8 mouse cellular contexts compared by ENCODE assay signal in the genomic region with DNA sequence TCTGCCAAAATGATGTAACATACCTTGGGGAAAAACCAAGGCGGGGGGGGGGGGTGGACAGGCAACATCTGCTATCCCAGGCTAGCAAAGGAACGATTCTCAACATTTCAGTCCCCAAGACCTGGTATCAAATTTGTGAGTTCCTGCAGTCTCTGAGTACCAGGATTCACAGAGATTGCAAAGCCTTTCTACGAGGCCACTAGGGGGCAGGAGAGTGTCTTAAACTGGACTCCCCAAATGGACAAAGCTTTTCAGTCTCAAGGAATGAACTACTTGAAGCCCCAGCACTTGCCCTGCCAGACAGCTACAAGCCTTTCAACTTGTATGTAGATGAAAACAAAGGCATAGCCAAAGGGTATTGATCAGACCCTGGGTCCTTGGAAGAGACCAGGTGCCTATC. TPM values are rescaled to one million over a fixed set of nuclear protein-coding genes. Genes with fewer than 3 reads are reported as not detected.
A peak's percentile ranks its signal among the peaks of the same experiment; 100 is the strongest.
DNase-seq lines count a peak whose midpoint lies in the region; ATAC-seq and TF ChIP-seq lines count a peak whose summit lies in the region.

No protein-coding gene starts in this region.

- H3K4me1 ChIP-seq in midbrain, embryonic 14.5 days (ENCODE audit: control insufficient read depth, insufficient read depth, low read length) = peaks cover 10% of the 10 kb centered on the region
- H3K4me1 ChIP-seq in midbrain, embryonic 15.5 days = peaks cover 17% of the 10 kb centered on the region
- H3K4me1 ChIP-seq in embryonic facial prominence, embryonic 11.5 days (ENCODE audit: control insufficient read depth, insufficient read depth, low read length) = peaks cover 2% of the 10 kb centered on the region; the same call in 1 of the 2 replicates
- peaks cover 15% of the 10 kb centered on the region for H3K4me1 ChIP-seq in liver, postnatal 0 days (ENCODE audit: insufficient read depth)

- no peak overlapping the region for H3K4me3 ChIP-seq in midbrain, embryonic 14.5 days (replicated peaks; ENCODE audit: low read depth, low read length)
- H3K4me3 ChIP-seq in midbrain, embryonic 15.5 days = no peak overlapping the region
- no peak overlapping the region for H3K4me3 ChIP-seq in embryonic facial prominence, embryonic 11.5 days (ENCODE audit: low read depth, low read length)
- H3K4me3 ChIP-seq in liver, postnatal 0 days (ENCODE audit: low read depth, low read length) = no peak overlapping the region

- no peak overlapping the region for H3K4me2 ChIP-seq in midbrain, embryonic 14.5 days (ENCODE audit: low read length)
- H3K4me2 ChIP-seq in midbrain, embryonic 15.5 days = no peak overlapping the region
- H3K4me2 ChIP-seq in embryonic facial prominence, embryonic 11.5 days (ENCODE audit: low read depth, low read length) = no peak overlapping the region
- no peak overlapping the region for H3K4me2 ChIP-seq in liver, postnatal 0 days (ENCODE audit: low read depth, low read length)

- H3K9me3 ChIP-seq in midbrain, embryonic 14.5 days (ENCODE audit: control insufficient read depth, low read length) = no peaks in the 10 kb centered on the region
- H3K9me3 ChIP-seq in midbrain, embryonic 15.5 days = no peaks in the 10 kb centered on the region
- H3K9me3 ChIP-seq in embryonic facial prominence, embryonic 11.5 days (replicated peaks; ENCODE audit: control insufficient read depth, low read length) = no peaks in the 10 kb centered on the region
- H3K9me3 ChIP-seq in liver, postnatal 0 days (ENCODE audit: low read length) = no peaks in the 10 kb centered on the region

- H3K27ac ChIP-seq in midbrain, embryonic 14.5 days (replicated peaks; ENCODE audit: low read depth, low read length) = no peak overlapping the region
- no peak overlapping the region for H3K27ac ChIP-seq in midbrain, embryonic 15.5 days
- no peak overlapping the region for H3K27ac ChIP-seq in embryonic facial prominence, embryonic 11.5 days (replicated peaks; ENCODE audit: low read depth, low read length)
- H3K27ac ChIP-seq in liver, postnatal 0 days (ENCODE audit: low read depth) = no peak overlapping the region

- H3K9ac ChIP-seq in midbrain, embryonic 14.5 days (replicated peaks; ENCODE audit: low read length) = no peak overlapping the region
- H3K9ac ChIP-seq in midbrain, embryonic 15.5 days = no peak overlapping the region
- H3K9ac ChIP-seq in embryonic facial prominence, embryonic 11.5 days (replicated peaks; ENCODE audit: low read length) = no peak overlapping the region
- no peak overlapping the region for H3K9ac ChIP-seq in liver, postnatal 0 days (replicated peaks)

- no peaks in the 10 kb centered on the region for H3K27me3 ChIP-seq in midbrain, embryonic 14.5 days (ENCODE audit: control insufficient read depth, insufficient read depth, low read length)
- H3K27me3 ChIP-seq in midbrain, embryonic 15.5 days (replicated peaks) = no peaks in the 10 kb centered on the region
- H3K27me3 ChIP-seq in embryonic facial prominence, embryonic 11.5 days (ENCODE audit: control insufficient read depth, insufficient read depth, low read length) = no peaks in the 10 kb centered on the region
- no peaks in the 10 kb centered on the region for H3K27me3 ChIP-seq in liver, postnatal 0 days (ENCODE audit: insufficient read depth, low read length)

- ATAC-seq in midbrain, embryonic 14.5 days (ENCODE audit: low FRiP score, low TSS enrichment) = no peak
- no peak for ATAC-seq in midbrain, embryonic 15.5 days (replicated peaks)
- ATAC-seq in embryonic facial prominence, embryonic 11.5 days (replicated peaks; ENCODE audit: insufficient number of reproducible peaks, low FRiP score, low TSS enrichment, low read depth) = no peak
- no peak for ATAC-seq in liver, postnatal 0 days

- 9% methylated on average over 3 of the region's 3 CpGs for WGBS in midbrain, embryonic 14.5 days
- 1% methylated on average over 3 of the region's 3 CpGs for WGBS in midbrain, embryonic 15.5 days
- 3% methylated on average over 3 of the region's 3 CpGs for WGBS in embryonic facial prominence, embryonic 11.5 days
- 0% methylated on average over 3 of the region's 3 CpGs for WGBS in liver, postnatal 0 days (ENCODE audit: insufficient replicate concordance)

- no peak for TF ChIP-seq EP300 in liver, postnatal 0 days (IDR thresholded peaks at IDR 0.05; ENCODE audit: low read depth)

- TF ChIP-seq CTCF in liver, postnatal 0 days (IDR thresholded peaks at IDR 0.05; ENCODE audit: low read depth) = peak; percentile 86

- peaks cover under 1% of the 10 kb centered on the region; the same call in 1 of the 2 replicates for H3K36me3 ChIP-seq in midbrain, embryonic 14.5 days (ENCODE audit: control insufficient read depth, insufficient read depth, low read length)
- H3K36me3 ChIP-seq in midbrain, embryonic 15.5 days (replicated peaks) = no peaks in the 10 kb centered on the region
- no peaks in the 10 kb centered on the region for H3K36me3 ChIP-seq in embryonic facial prominence, embryonic 11.5 days (replicated peaks; ENCODE audit: control insufficient read depth, insufficient read depth, low read depth, low read length)
- H3K36me3 ChIP-seq in liver, postnatal 0 days (replicated peaks; ENCODE audit: insufficient read depth, low read length) = peaks cover 4% of the 10 kb centered on the region; the same call in 1 of the 2 replicates

- DNase-seq in midbrain, embryonic 14.5 days = peak; percentile 75
- DNase-seq in adrenal gland, postnatal 14 days = peak; percentile 82
- peak; percentile 83 for DNase-seq in embryonic facial prominence, embryonic 11.5 days (ENCODE audit: low spot score)
- DNase-seq in kidney, postnatal 14 days = peak; percentile 84
- DNase-seq in liver, postnatal 0 days = peak; percentile 78
- peak; percentile 78 for DNase-seq in right cerebral cortex, adult 2 months (ENCODE audit: low spot score in 2 of 2)
- peak; percentile 48 for DNase-seq in yolk sac, embryonic 10.5 days (ENCODE audit: low spot score)

RNA-seq across cellular contexts. Expression of a gene that starts 1.3 kb away (rescaled TPM):
- 27.7 and 31.6 TPM in 2 replicates for polyA plus RNA-seq in midbrain, embryonic 14.5 days (2014; fragmentation: Nextera tagmentation; extraction: Ambion mirVana)
- polyA plus RNA-seq in midbrain, embryonic 15.5 days (2015; fragmentation: Nextera tagmentation; extraction: Ambion mirVana) = 31.0 and 33.7 TPM in 2 replicates
- total RNA-seq in adrenal gland, postnatal 14 days (2021) = 15.5 and 18.7 TPM in 2 replicates
- polyA plus RNA-seq in embryonic facial prominence, embryonic 11.5 days (2014; fragmentation: Nextera tagmentation; extraction: Ambion mirVana) = 32.1 and 32.3 TPM in 2 replicates
- 8.0 and 8.8 TPM in 2 replicates for polyA plus RNA-seq in liver, postnatal 0 days (2015; fragmentation: Nextera tagmentation; extraction: Ambion mirVana)

RNA-seq across cellular contexts. Expression of a gene that starts 15.3 kb away (rescaled TPM):
- polyA plus RNA-seq in midbrain, embryonic 14.5 days (2014; fragmentation: Nextera tagmentation; extraction: Ambion mirVana) = 0.86 and 0.97 TPM in 2 replicates
- polyA plus RNA-seq in midbrain, embryonic 15.5 days (2015; fragmentation: Nextera tagmentation; extraction: Ambion mirVana) = 0.93 and 1.2 TPM in 2 replicates
- 0.59 and 1.0 TPM in 2 replicates for total RNA-seq in adrenal gland, postnatal 14 days (2021)
- 2.1 and 2.8 TPM in 2 replicates for polyA plus RNA-seq in embryonic facial prominence, embryonic 11.5 days (2014; fragmentation: Nextera tagmentation; extraction: Ambion mirVana)
- 1.6 and 1.8 TPM in 2 replicates for polyA plus RNA-seq in liver, postnatal 0 days (2015; fragmentation: Nextera tagmentation; extraction: Ambion mirVana)

RNA-seq across cellular contexts. Expression of a gene that starts 21.0 kb away (rescaled TPM):
- polyA plus RNA-seq in midbrain, embryonic 14.5 days (2014; fragmentation: Nextera tagmentation; extraction: Ambion mirVana) = 158 and 174 TPM in 2 replicates
- polyA plus RNA-seq in midbrain, embryonic 15.5 days (2015; fragmentation: Nextera tagmentation; extraction: Ambion mirVana) = 219 and 223 TPM in 2 replicates
- total RNA-seq in adrenal gland, postnatal 14 days (2021) = 70.7 and 75.4 TPM in 2 replicates
- 95.8 and 106 TPM in 2 replicates for polyA plus RNA-seq in embryonic facial prominence, embryonic 11.5 days (2014; fragmentation: Nextera tagmentation; extraction: Ambion mirVana)
- polyA plus RNA-seq in liver, postnatal 0 days (2015; fragmentation: Nextera tagmentation; extraction: Ambion mirVana) = 40.9 and 43.5 TPM in 2 replicates
